Mouse (Mus musculus) thymus, postnatal 0 days (tissue): ENCODE data around the gene Map3k5. TPM values are rescaled to one million over a fixed set of nuclear protein-coding genes. Genes with fewer than 3 reads are reported as not detected.

Experiments
- DNase-seq: peaks from one replicate; pipeline ENCODE4 v3.0.0-alpha.2; 2015; ENCODE audit warnings: low spot score
- polyA plus RNA-seq: library from polyadenylated mRNA; unstranded; fragments of >200 nt; fragmentation: Nextera tagmentation; extraction: Ambion mirVana; gene quantifications from 2 replicates; pipeline ENCODE4 v1.2.1, GENCODE M21; 2015

Map3k5 gene
- polyA plus RNA-seq, 1 experiment from 2014 or later: 3.3 TPM

- DNase-seq: no peak
Observed at GRCm38 (mm10) chr10:20001990-20002389, 67.7 kb downstream of the Map3k5 start.

GRCm38 (mm10) chr10:20003006-20003405 is 68.7 kb downstream of the Map3k5 start:
- DNase-seq: no peak

DNA sequence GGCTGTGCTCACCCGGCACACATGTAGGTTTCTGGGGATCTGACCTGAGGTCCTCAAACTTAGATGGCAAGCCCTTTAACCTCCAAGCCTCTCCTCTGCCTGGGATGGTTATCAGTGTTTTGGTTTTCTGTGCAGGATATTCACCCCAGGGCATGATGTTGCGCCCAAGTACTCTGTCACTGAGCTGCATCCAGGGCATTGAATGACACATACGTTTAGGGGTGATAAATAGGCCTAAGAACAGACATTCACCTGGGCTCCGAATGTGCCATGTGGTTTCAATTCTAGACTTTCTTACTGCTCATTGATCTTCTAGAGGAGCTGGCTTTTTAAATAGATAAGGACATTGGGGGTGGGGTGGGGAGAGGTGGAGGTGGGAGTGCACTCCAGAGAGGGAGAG is 70.5 kb downstream of the Map3k5 start:
- no peak for DNase-seq

DNA sequence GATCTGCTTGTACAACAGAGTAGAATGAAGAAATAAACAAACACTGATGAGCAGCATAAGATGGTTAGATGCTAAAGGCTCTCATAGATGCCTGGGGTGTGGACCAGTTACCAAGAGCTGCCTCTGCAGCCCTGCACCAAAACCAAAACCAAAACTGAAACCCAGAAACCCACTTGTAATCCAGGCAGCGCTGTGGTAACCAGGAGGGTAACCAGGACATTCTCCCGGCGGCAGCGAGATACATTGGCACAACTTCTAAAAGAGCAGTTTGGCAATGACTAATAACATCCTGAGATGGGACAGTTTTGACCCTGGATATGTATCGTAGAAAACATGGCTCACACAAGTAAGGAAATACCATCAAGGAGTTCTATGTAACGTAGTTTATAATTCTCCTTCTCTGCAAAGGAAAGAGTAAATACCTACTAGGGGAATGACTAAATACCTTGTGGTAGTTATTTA is 71.2 kb downstream of the Map3k5 start:
- no peak for DNase-seq

GRCm38 (mm10) chr10:20006333-20007093 is 72.2 kb downstream of the Map3k5 start:
- no peak for DNase-seq

- DNase-seq: no peak
Observed at GRCm38 (mm10) chr10:20009310-20009709, 75.0 kb downstream of the Map3k5 start.

DNA sequence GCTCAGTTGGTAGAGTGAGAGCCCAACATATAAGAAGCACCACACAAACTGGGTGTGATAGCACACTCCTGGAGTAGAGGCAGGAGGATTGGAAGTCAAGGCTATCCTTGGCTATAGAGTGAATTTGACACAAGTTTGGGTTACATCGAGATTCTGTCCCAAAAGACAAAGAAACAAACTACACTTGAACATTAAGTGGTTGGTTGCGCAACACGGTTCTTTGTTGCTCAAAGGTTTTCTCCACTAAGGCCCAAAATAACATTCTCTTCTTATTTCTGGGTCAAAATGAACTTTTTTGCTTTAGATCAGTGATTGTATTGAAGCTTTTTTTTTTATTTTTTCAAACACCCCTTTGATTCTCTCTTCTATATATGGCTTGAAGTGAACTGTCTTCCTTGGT is 75.7 kb downstream of the Map3k5 start:
- DNase-seq: no peak

DNA sequence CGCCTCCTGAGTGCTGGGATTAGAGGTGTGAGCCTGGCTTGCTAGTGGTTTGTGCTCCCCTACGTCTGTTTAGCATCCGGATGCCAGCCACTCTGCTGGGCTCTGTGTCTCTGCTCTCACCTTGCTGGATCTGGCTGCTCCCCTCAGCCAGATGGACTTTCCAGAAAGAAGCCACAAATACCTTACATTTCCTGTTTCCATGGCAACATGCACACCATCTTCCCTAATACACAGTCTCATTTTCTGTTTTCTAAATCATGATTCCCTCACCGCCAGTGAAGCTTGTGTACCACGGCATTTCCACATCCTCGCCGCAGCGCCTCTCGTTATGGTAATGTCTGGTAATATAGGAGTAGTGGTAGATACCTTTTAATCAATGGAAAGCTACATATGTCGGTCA is 84.1 kb downstream of the Map3k5 start:
- no peak for DNase-seq

- DNase-seq: no peak
Observed at GRCm38 (mm10) chr10:20018806-20019205, 84.5 kb downstream of the Map3k5 start.

DNA sequence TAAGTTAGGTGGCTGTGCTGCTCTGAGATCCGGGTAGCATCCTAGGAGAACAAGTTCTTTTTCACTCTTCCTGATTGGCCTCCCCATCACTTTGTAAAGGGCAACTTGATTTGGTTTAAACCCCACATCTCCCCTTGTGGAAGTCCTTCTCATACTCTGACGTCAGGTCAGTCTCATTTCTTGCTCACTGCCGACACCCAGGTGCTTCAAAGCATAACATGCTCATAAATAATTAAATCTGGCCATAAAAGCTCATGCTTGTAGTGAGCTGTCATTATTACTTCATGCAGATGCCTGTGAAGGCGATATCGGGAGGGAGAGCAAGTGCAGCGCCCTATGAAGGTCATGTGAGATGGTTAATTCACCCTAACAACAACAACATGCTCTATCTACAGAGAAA is 87.0 kb downstream of the Map3k5 start:
- DNase-seq: no peak

DNA sequence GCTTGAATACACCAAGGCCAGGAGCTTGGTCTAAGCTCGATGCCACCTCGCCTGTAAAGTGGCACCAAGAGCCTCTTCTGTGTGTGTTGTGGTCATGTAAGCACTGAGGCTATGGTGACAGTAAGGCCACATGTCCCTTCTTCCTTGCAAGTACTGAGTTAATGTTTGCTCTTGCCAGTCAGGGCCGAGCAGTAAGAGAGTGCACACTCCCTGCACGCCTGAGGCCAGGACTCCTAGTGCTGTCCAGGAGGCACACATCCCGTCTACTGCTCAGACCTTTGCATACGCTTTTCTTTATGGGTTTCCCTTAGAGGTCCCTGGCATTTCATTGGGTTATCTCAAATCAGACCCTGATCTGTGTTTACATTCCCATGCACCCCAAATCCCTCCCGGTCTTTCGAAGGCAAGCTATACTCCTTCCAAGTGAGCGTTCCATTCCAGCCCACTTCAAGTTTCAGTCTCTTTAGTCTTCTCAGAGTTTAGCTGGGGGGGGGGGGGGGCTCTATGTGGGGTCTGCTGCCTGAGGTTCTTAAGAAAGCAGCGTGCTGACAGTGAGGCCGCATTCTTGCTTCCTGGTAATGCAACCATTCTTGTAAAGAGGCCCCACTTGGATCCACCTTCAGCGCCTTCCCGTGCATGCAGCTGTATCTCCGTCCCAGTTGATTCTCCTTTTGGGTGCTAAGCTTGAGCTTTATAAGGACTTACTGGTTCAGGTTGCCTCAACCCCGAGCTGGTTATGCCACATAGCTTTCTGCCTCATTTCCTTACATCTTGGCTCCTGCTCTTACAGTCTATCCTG is 87.6 kb downstream of the Map3k5 start:
- no peak for DNase-seq

- DNase-seq: no peak
Observed at GRCm38 (mm10) chr10:20022608-20023340, 88.5 kb downstream of the Map3k5 start.

DNA sequence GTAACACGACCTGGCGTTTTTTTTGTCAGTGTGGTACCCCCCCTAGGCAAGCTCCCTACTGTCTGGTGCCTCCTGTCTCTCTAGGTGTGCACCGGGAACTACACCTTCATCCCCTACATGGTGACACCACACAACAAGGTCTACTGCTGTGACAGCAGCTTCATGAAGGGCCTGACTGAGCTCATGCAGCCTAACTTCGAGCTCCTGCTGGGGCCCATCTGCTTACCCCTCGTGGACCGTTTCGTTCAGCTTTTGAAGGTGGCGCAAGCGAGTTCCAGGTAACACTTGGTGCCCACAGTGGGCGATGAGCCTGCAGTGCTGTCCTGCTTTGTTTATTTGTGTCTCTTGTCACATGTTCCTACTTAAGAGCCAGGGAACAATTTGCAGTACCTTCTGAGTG is 89.3 kb downstream of the Map3k5 start:
- no peak for DNase-seq

DNA sequence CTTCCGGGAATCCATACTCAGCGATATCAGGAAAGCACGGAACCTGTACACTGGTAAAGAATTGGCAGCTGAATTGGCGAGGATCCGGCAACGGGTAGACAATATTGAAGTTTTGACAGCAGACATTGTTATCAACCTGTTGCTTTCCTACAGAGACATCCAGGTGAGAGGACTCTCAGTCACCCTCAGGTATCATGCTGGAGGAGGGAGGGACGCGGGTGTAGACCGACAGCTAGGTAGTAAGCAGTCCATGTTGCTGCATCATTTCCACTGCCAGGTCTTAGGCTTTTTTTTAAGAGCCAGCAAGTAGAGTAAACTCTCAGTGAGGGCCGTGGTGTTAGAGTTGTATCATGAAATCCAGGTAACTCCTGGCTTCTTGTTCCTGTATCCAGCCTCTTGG is 90.6 kb downstream of the Map3k5 start:
- no peak for DNase-seq

GRCm38 (mm10) chr10:20025781-20026520 is 91.7 kb downstream of the Map3k5 start:
- no peak for DNase-seq

DNA sequence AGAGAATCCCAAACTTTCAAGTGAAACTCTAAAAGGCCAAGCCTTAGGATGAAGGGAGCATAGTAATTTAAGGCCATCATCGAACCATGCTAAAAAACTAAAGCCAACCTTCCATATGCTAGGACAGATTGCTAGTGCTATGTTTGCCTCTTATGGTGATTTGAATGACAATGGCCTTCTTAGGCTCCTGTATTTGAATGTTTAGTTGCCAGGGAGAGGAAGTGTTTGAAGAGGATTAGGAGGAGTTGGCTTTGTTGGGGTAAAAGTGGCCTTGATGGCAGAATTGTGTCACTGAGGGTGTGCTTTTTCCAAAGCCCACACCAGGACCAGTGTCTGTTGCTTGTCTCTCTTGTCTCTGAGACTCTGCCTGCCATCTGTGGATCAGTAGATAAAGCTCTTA is 96.4 kb downstream of the Map3k5 start:
- no peak for DNase-seq

DNA sequence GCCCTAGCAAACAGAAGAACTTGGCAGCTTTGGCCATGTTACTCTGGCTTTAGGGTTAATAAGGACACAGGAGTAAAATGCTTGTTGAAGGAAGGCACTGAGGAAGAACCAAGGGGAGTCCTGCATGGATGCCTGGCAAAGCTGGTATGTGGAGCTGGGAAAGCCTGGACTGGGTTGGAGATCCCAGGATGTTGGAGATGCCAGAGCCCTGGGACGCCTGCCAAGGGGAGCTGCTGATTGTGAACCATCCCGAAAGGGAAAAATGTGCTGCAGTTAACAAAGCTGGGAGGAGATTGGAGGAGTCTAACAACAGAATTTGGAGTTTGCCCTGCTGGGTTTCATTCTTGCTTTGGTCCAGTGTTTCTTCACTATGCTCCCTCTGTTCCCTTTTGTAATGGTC is 97.7 kb downstream of the Map3k5 start:
- no peak for DNase-seq

DNA sequence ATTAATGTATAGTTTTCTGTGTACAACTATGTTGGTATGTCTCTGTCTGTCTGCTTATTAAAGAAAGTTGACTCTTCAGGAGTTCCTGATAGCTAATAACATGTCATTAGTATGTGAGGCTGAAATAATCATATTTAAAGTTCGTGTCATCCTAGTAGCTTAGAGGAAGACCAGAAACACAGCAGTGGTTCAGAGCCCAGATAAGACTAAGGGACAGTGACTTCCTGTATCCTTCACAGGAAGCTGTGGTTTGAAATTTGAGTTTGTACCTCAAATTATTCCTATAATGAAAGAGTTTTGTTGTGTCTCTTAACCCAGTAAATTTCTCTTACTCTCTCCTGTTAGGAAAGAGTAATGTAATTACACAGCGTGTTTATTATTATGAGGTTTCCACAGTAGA is 102.1 kb downstream of the Map3k5 start:
- DNase-seq: no peak

- DNase-seq: no peak
Observed at GRCm38 (mm10) chr10:20036846-20037245, 102.6 kb downstream of the Map3k5 start.

GRCm38 (mm10) chr10:20039531-20039930 is 105.3 kb downstream of the Map3k5 start:
- no peak for DNase-seq

GRCm38 (mm10) chr10:20040116-20040515 is 105.8 kb downstream of the Map3k5 start:
- DNase-seq: no peak
